In the genomic region with DNA sequence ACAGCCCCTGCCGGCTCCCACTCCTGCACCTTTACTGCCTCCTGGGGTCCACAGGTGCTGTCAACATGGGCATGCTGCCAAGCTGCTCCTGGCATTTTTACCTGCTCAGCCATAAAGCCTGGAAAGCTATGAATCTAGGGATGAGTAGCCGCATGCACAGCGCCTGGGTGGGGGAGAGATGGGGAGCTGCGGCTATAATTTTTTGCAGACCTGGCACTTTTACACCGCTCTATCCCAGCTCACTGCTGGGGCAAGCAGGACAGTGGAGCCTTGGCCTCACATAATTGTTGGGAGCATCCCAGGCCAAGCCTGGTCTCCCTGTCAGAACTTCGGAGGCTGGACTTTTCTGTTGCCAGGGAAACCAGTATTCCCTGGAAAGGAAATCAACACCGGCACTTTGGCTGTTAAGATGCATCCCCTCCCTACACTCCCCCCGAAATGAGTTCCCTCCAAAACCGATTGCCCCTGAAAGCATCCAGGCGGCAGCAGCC, we compare ENCODE assay signal across 8 mouse cellular contexts.
DNase-seq lines count a peak whose midpoint lies in the region; ATAC-seq lines count a peak whose summit lies in the region.

No protein-coding gene starts in this region.

- no peak for ATAC-seq in embryonic facial prominence, embryonic 13.5 days (ENCODE audit: insufficient number of reproducible peaks, insufficient read depth, low FRiP score, low TSS enrichment, low read depth)
- no peak; the same call in 1 of the 2 replicates for ATAC-seq in stomach, embryonic 15.5 days (ENCODE audit: insufficient read depth, low FRiP score, low read depth)
- ATAC-seq in CD4-positive, CD25-positive, alpha-beta regulatory T cell, adult 4 months: no peak

- peaks cover 71% of the 10 kb centered on the region for H3K4me1 ChIP-seq in embryonic facial prominence, embryonic 13.5 days
- peaks cover 43% of the 10 kb centered on the region for H3K4me1 ChIP-seq in stomach, embryonic 15.5 days

- H3K27ac ChIP-seq in embryonic facial prominence, embryonic 13.5 days: peak overlapping the region; percentile 62
- H3K27ac ChIP-seq in stomach, embryonic 15.5 days: peak overlapping the region; percentile 54; the same call in 1 of the 2 replicates

- H3K4me2 ChIP-seq in embryonic facial prominence, embryonic 13.5 days: peak overlapping the region; percentile 34
- H3K4me2 ChIP-seq in stomach, embryonic 15.5 days: peak overlapping the region; percentile 26; the same call in 1 of the 2 replicates

- H3K27me3 ChIP-seq in embryonic facial prominence, embryonic 13.5 days: no peaks in the 10 kb centered on the region
- H3K27me3 ChIP-seq in stomach, embryonic 15.5 days (replicated peaks): no peaks in the 10 kb centered on the region

- peaks cover 13% of the 10 kb centered on the region; the same call in 1 of the 2 replicates for H3K36me3 ChIP-seq in embryonic facial prominence, embryonic 13.5 days
- H3K36me3 ChIP-seq in stomach, embryonic 15.5 days: no peaks in the 10 kb centered on the region; the same call in 1 of the 2 replicates

- H3K4me3 ChIP-seq in embryonic facial prominence, embryonic 13.5 days: no peak overlapping the region
- H3K4me3 ChIP-seq in stomach, embryonic 15.5 days (replicated peaks): no peak overlapping the region

- 3% methylated on average over 10 of the region's 10 CpGs for WGBS in embryonic facial prominence, embryonic 13.5 days
- WGBS in stomach, embryonic 15.5 days: 25% methylated on average over 10 of the region's 10 CpGs

- H3K9ac ChIP-seq in embryonic facial prominence, embryonic 13.5 days: peak overlapping the region; percentile 46; the same call in 1 of the 2 replicates
- no peak overlapping the region for H3K9ac ChIP-seq in stomach, embryonic 15.5 days

- no peaks in the 10 kb centered on the region for H3K9me3 ChIP-seq in embryonic facial prominence, embryonic 13.5 days
- H3K9me3 ChIP-seq in stomach, embryonic 15.5 days: no peaks in the 10 kb centered on the region

- DNase-seq in ovary, adult 18-20 months (ENCODE audit: low spot score): peak; percentile 54
- DNase-seq in ovary, postnatal 14 days (ENCODE audit: low spot score): no peak
- DNase-seq in kidney, postnatal 14 days: peak; percentile 65
- no peak for DNase-seq in urinary bladder, postnatal 36 days (ENCODE audit: low spot score in 2 of 2)
- DNase-seq in left cerebral cortex, adult 8-10 months (ENCODE audit: low spot score in 2 of 2): no peak

Comparison
In these comparisons a context has a peak if more than half of its experiments do, and no peak if none do; other contexts are left out.
1. DNase-seq: peak in ovary, adult 18-20 months (single experiment) and kidney, postnatal 14 days (single experiment); none in ovary, postnatal 14 days (single experiment), urinary bladder, postnatal 36 days (0 of 2) and left cerebral cortex, adult 8-10 months (0 of 2).